Mouse (Mus musculus): ENCODE measurements around the gene Kcna3.

The Kcna3 gene

DNA sequence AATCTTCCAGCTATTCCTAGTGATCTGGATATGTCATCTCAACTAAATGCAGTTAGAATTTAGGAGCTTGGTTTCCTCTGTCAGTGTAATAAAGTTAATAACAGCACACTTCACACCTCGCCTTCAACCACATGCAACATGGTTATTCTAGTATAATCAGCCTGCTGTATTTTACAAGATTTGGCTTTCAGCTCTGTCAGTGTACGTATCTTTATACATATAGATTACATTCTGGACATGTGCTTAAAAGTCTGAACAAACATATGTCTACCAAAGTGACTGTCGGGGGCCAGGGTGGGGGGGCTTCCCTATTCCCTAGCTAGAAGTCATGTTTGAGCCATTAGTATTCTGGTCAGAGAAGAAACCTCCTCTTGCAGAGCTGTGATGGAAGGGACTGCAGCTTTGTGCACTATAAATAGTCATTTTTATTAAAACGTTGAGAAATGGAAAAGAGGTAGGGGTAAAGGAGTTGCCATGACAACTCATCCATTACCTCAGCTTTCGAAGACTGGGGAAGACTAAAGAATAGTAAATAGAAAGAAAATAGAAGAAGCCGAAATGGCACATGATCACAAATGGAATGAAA is 29.6 kb downstream of the Kcna3 start:
- no peak for DNase-seq (ENCODE audit: low spot score)

DNA sequence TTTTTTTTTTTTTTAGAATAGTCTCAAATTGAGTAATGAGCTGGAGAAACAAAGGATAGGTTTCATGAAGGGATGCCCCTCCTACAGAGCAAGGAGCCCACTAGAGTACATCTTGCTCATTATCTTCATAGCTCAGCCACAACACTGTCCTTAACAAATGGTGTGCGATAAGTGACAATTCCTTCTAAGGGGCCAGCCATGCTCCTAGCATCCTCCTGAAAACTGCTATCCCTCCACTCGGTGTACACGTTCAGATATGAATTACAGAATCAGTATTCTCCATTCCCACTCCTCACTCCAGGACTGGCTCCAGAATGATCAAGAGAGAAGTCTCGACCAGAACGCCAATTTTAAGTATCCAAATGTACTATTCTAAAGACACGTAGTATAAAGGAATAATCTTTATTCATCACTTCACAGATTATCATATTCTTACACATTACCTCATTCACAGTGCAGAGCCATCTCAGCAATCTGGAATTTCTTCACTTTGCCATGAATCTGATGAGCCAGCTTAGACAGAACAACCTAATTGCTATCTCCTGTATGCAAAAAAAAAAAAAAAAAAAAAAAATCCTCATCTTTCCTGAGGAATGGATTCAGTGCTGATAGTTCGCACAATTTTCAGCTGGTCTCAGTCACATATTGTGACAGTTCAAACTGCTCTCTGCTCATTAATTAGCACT is 30.3 kb downstream of the Kcna3 start:
- DNase-seq (ENCODE audit: low spot score), result no peak

DNA sequence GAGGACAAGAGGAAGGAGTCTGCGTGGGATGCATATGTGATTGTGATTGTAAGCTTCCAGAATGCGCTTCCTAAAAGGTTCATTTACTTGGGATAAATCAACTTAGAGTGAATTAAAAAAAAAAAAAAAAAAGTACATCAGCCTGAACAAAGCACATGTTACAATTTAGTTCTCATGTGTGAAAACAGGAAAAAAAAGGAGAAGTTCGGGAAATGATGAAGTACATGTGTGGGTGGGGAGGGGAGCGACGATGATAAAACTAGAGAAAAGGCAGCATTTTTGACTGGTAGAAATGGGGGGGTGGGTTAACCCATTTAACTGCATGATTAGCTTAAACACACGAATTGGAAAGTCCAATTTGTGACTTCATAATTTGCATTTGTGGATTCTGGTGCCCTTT is 31.3 kb downstream of the Kcna3 start:
- no peak for DNase-seq (ENCODE audit: low spot score)

DNA sequence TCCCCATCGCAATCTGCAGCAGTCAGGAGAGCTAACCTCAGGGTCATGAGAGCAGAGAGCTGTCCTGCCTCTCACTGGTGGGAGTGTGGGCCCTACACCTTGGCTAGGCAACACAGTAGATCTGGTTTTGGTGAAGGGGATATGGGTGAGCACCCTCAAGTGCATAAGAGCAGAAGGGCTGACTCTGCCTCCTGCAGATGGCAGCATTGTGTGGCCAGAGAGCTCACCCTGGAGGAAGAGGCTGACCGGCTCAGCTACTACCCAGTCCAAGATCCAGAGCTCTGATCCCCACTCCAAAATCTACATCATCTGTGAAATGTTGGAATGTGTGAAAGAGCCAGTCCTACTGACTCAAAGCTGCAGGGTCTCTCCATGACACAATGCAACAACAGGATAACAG is 37.9 kb downstream of the Kcna3 start:
- DNase-seq (ENCODE audit: low spot score), result no peak

DNA sequence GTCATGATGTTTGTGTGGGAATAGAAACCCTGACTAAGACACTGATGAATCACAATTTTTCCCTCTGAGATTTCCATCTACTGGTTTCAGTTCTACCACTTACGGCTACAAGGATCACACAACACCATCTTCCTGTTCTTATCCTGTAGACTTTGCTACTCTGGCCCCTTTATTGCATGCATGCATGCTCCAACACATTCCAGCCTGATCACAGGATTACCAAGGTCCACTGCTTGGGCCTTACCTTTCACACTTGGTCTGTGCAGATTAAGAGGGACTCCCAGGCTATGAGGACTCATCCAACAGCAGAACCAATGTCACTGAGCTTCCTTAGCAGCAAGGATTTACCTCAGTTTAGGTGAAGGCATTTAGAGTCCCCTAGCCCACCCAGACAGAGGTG is 39.7 kb downstream of the Kcna3 start:
- DNase-seq (ENCODE audit: low spot score), result no peak

DNA sequence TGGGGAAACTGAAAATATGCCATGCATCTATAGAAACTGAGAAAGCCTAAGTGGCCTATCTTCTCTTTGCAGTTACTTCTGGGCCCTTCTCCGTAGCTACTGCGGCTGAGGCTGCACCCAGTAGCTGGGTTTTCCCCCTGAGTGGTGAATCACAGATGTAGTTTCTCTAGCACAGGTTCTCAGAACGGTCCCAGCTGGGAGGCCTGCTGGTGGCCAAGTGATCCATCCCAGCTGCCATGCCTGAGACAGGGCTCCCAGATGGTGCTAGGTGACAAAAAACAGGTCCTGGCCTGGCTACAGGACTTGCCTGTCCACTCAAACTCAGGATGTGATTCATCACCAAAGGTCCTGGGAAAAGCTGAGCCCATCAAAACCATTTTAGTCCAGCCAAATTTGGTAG is 40.7 kb downstream of the Kcna3 start:
- DNase-seq (ENCODE audit: low spot score), result no peak

DNA sequence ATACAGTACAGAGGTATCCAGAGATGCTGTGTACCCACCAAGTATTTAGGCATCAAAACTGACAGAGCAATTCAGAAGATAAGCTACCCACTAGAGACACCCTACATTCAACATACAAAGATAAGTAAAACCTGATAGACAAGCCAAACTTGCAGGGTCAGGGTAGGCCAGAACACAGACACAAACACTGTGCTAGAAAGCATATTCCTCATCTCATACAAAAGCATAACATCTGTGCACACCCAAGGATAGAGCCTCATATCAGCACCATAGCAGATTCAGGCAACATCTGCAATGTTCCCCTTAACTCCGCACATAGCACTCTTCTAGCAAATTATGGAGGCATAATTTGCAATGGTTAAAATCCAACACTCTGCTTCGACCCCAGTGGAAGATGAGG is 41.1 kb downstream of the Kcna3 start:
- DNase-seq (ENCODE audit: low spot score), result no peak

DNA sequence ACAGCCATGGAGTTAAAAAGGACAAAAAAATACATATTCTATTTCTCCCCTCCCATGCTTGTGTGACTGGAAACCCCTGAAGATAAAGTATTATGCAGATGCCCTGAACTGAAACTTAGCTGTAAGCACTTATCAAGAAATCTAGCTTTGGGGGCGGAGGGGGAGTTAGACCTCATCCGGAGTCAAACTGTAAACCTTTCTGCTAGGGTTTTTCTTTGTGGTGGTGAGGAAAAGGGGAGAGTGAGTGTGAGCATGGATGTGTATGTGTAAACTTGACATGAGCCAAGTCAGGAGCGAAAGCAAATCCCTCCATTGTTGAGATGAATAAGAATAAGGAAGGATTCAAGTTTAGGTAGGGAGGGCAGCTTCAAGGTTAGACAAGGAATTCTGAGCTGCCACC is 44.8 kb downstream of the Kcna3 start:
- no peak for DNase-seq (ENCODE audit: low spot score)

DNA sequence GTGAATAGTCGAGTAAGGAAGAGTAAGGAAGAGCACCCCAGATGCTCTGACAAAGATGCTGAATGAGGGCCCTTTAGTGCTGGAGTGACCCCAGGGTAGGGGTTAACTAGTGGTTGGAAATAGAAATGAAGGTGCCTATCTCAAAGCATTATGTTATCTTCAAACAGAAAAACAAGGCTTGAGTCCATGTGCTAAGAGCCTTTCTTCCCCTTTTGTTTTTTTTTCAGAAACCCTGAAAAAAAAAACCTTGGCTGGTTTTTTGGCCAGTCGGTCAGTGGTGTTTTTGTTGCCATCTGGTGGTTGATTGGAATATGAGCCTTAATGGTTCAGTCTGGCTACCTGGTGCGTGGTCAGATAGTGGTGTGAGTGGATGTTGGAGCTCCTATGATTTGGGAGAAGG is 45.3 kb downstream of the Kcna3 start:
- peak; percentile 67 for DNase-seq (ENCODE audit: low spot score)

DNA sequence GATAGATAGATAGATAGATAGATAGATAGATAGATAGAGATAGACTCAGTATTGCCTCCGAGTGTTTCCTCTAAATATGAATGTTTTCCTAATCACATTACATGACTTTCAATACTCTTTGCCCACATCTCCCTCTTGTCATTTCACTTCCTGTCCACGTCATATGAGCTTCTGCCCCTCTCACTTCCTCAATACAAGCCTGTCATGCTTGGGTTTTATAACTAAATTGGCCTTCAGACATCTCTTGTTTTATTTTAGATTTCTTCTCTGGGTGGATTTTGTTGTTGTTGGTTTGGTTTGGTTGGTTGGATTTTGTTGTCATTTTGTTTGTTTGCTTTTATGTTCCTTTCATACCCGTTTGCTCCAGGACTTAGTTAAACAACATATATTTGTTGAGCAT is 48.6 kb downstream of the Kcna3 start:
- no peak for DNase-seq (ENCODE audit: low spot score)

DNA sequence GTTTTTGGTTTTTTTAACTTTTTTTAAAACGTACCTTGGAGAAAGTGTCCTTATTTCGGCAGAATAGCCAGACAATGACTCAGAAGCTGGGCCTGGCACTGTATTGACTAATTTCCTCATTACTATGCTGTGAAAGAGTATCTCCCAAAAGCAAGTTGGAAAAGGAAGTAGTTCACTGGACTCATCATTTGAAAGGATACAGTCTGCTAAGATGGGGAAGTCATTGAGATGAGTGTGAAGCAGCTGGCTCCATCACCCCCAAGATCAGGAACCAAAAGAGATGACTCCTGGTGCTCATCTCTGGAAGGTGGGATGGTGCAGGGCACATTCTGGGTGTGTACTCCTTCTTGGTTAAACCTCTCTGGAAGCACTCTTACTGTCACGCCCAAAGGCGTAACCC is 51.4 kb downstream of the Kcna3 start:
- no peak for DNase-seq (ENCODE audit: low spot score)

Measured in adipocyte (in vitro differentiated cells).